Mouse (Mus musculus): Measurements from ENCODE around the gene Trim47.
"Not testable (repeated sequence)": the region's sequence is repeated elsewhere in the genome, so short reads cannot be mapped to it uniquely, and the experiment has no call there.

Trim47 gene

GRCm38 (mm10) chr11:116107777-116108285, 19.2 kb downstream of the Trim47 start:
- DNase-seq (ENCODE audit: extremely low read depth, low read depth, low spot score), result no peak

DNA sequence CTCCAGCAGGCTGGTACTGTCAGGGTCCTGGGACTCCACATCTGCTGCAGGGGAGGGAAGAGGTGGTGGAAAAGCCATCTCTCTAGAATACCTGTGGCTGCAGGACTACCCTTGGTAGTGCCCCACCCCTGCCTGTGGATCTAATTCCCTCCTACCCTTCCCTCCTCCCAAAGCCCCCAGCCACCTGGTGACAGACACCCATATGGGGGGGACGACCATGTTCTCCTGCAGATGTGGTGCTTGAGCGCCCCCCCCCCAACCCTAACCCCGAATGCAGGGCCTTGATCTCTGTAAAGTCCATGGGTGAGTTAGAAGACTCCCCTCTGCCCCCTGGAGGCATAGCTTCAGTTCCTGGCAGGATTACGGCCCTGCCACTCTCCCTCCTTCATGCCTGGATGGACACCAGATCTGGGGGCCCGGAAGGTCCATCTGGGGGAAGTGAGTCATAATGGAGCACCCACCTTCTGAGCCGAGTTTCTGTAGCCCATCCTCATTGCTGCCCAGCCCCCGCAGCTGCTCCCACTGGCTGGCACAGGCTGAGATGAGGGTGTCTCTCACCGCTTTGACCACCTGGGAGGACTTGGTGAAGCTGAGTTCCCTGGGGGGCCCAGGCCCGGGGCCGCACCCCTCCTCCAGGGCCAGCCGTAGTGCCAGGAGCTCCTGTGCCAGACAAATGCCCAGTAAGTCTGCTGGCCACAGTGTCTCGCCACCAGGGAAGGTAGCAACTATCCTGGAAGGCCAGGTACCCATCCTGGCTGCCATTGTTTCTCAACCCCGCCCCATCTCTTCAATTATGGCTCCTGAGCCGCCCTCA, 19.8 kb downstream of the Trim47 start:
- no peak for DNase-seq (ENCODE audit: extremely low read depth, low read depth, low spot score)

DNA sequence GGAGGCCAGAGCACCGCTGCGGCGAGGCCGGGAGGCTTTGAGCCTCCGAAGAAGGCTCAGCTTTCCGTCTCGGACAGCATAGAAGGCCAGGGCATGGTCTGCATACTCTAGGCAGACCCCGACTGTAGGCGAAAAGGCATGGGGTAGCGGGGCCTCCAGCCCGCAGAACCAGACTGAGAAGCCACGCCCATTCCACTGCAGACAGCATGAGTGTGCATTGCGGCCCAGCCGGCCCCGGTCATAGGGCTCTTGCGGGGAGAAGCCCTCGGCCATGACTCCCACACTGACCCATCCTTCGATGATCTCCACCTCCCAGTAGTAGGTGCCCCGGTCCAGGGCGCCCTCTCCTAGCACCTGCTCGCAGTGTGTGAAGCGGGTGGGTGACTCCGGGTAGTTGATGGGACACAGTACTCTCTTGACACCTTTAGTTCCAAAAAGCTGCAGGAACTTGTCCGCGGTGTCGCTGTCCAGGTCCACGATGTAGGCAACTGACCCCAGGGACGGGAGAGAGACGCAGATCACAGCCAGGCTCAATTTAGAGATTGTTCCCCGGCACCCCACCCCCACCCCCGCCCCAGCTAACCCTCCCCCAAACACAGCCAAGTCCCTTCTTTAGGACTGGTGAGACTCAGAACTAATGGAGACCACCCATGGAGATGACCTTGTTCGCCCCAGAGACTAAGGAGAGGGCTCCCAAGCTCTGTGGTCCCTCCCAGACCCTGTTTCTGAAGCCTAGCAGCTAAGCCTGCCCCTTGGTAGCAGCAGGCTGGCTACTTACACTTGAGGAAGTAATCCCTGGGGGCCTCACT, 20.7 kb downstream of the Trim47 start:
- DNase-seq (ENCODE audit: extremely low read depth, low read depth, low spot score), result no peak

- no peak for DNase-seq (ENCODE audit: extremely low read depth, low read depth, low spot score)
These were observed 21.9 kb downstream of the Trim47 start for GRCm38 (mm10) chr11:116105065-116105464.

GRCm38 (mm10) chr11:116104006-116104646, 22.9 kb downstream of the Trim47 start:
- no peak for DNase-seq (ENCODE audit: extremely low read depth, low read depth, low spot score)

- no peak for DNase-seq (ENCODE audit: extremely low read depth, low read depth, low spot score)
These were observed 23.4 kb downstream of the Trim47 start for GRCm38 (mm10) chr11:116103572-116103971.

DNA sequence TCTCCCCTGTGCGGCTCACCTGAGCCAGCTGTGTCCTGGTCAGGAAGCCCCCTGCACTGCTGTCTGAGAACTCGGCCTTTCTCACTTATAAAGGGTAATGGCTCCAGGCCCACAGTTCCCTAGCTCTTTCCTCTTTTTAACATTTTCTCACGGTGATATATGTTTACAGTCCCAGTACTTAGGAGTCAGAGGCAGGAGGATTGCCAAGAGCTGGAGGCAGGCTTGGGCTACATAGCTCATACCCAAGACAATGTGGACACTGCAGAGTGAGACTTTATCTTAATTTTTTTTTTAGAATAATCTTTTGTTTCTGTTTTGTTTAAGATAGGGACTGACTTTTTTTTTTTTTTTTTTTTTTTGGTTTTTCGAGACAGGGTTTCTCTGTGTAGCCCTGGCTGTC, 24.5 kb downstream of the Trim47 start:
- no peak for DNase-seq (ENCODE audit: extremely low read depth, low read depth, low spot score)

DNA sequence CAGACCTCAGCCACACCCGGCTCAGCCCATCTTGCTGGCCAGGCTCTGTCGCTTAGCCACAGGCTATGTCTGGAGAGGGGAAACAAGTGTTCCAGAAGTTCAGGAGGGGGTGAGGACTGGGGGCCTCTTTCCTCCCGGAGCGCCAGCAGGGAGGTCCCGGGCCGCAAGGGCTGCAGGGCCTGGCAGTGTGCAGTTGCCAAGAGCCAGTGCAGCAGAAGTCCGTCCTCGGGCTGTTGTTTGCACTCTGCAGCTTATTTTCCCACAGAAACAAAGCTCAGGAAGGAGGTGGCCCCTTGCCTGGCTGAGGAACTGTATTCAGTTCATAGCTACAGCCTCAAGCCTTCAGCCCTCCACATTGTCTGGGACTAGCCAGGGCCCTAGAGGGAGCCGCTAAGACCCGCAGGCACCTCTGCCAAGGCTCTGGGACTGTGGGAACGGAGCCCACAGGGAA, 25.1 kb downstream of the Trim47 start:
- DNase-seq (ENCODE audit: extremely low read depth, low read depth, low spot score), result no peak

DNA sequence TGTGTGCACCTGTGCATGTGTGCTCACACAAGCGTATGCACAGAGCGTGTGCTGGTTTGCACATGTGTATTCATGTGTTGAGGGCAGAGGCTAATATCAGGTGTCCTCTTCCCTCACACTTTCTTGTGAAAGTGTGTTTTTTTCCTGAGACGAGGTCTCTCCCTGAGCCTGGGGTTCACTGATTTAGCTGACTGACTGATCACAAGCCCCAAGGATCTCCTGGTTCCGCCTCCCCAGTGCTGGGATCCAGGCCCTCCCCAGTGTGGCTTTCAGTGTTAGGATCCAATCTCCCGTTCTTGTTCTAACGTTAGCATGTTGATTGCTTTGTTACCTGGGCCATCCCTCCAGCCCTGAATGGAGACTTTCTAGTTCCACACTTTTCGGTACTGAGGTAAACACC, 26.2 kb downstream of the Trim47 start:
- no peak for DNase-seq (ENCODE audit: extremely low read depth, low read depth, low spot score)

- DNase-seq (ENCODE audit: extremely low read depth, low read depth, low spot score), result no peak
These were observed 26.6 kb downstream of the Trim47 start for GRCm38 (mm10) chr11:116100385-116100784.

DNA sequence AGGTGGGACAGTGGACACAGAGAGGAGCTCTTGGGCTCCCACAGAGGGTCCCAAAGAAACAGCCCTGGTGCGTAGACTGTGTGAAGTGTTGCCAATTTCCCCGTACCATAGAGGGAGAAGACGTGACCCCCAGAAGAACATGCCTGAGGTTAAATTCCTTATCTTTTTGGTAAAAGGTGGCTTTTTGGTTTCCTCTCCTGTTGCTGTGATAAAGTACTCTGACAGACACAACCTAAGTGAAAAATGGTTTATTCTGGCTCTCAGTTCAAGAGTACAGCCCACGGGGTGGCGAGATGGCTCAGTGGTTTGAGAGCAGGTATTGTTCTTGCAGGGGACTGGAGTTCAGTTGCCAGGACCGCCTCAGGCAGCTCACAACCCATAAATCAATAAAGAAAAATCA, 27.5 kb downstream of the Trim47 start:
- DNase-seq (ENCODE audit: extremely low read depth, low read depth, low spot score), result no peak

GRCm38 (mm10) chr11:116098711-116099460, 28.1 kb downstream of the Trim47 start:
- no peak for DNase-seq (ENCODE audit: extremely low read depth, low read depth, low spot score)

GRCm38 (mm10) chr11:116096213-116097108, 30.5 kb downstream of the Trim47 start:
- no peak for DNase-seq (ENCODE audit: extremely low read depth, low read depth, low spot score)

GRCm38 (mm10) chr11:116095573-116095972, 31.4 kb downstream of the Trim47 start:
- no peak for DNase-seq (ENCODE audit: extremely low read depth, low read depth, low spot score)

- DNase-seq (ENCODE audit: extremely low read depth, low read depth, low spot score), result no peak
These were observed 33.0 kb downstream of the Trim47 start for GRCm38 (mm10) chr11:116093771-116094565.

GRCm38 (mm10) chr11:116092959-116093358, 34.1 kb downstream of the Trim47 start:
- DNase-seq (ENCODE audit: extremely low read depth, low read depth, low spot score), result not testable (repeated sequence)

GRCm38 (mm10) chr11:116091591-116091990, 35.4 kb downstream of the Trim47 start:
- DNase-seq (ENCODE audit: extremely low read depth, low read depth, low spot score), result no peak

DNA sequence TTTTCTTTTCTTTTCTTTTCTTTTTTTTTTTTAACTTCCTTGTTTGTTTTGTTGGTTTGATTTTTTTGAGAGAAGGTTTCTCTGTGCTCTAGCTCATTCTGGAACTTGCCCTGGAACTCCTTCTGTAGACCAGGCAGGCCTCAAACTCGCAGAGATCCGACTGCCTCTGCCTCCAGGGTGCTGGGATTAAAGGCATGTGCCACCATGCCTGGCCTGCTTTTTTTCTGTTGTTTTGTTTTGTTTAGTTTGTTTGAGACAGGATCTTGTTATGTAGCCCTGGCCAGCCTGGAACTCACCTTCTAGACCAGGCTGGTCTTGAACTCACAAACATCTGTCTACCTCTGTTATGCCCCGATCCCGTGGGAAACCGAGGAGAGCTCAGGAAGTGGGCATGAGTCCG, 37.5 kb downstream of the Trim47 start:
- no peak for DNase-seq (ENCODE audit: extremely low read depth, low read depth, low spot score)
